Mouse (Mus musculus) hindbrain, embryonic 16.5 days (tissue): ENCODE results near the gene Krt19. TPM values are rescaled to one million over a fixed set of nuclear protein-coding genes. Genes with fewer than 3 reads are reported as not detected.

Source experiments
- ATAC-seq: fragments of 200-750 bp; cut with Nextera tagmentation; 2 replicates; pipeline ENCODE4 v1.8.0; 2017; ENCODE audit warnings: moderate TSS enrichment, moderate library complexity
- H3K27ac ChIP-seq: fragments of 300-500 bp; sonication (generic); 2 replicates; pipeline ENCODE4 v1.5.1; 2014; ENCODE audit warnings: low read depth, mild to moderate bottlenecking, control low read depth, low read length, moderate library complexity
- H3K27me3 ChIP-seq: fragments of 300-500 bp; sonication (generic); replicated peaks from 2 replicates; pipeline ENCODE4 v1.6.1; 2014; ENCODE audit warnings: low read length; ENCODE audit not compliant: control insufficient read depth, insufficient read depth
- H3K36me3 ChIP-seq: fragments of 300-500 bp; sonication (generic); 2 replicates; pipeline ENCODE4 v1.6.1; 2014; ENCODE audit warnings: mild to moderate bottlenecking, low read length, moderate library complexity, mixed read lengths; ENCODE audit not compliant: control insufficient read depth, insufficient read depth
- H3K4me1 ChIP-seq: fragments of 300-500 bp; sonication (generic); 2 replicates; pipeline ENCODE4 v1.6.1; 2014; ENCODE audit warnings: low read depth, low read length; ENCODE audit not compliant: control insufficient read depth, insufficient read depth
- H3K4me2 ChIP-seq: fragments of 300-500 bp; sonication (generic); 2 replicates; pipeline ENCODE4 v1.6.1; 2014; ENCODE audit warnings: mild to moderate bottlenecking, low read length, control low read depth, moderate library complexity
- H3K4me3 ChIP-seq: fragments of 300-500 bp; sonication (generic); 2 replicates; pipeline ENCODE4 v1.5.1; 2014; ENCODE audit warnings: mild to moderate bottlenecking, low read length, control low read depth, moderate library complexity
- H3K9ac ChIP-seq: fragments of 300-500 bp; sonication (generic); 2 replicates; pipeline ENCODE4 v1.6.1; 2014; ENCODE audit warnings: low read depth, mild to moderate bottlenecking, control low read depth, low read length, moderate library complexity
- H3K9me3 ChIP-seq: fragments of 300-500 bp; sonication (generic); 2 replicates; pipeline ENCODE4 v1.6.1; 2014; ENCODE audit warnings: mild to moderate bottlenecking, low read length, moderate library complexity; ENCODE audit not compliant: control insufficient read depth
- WGBS: fragments of 180-500 bp; shearing (Covaris S2); extraction: QIAGEN DNeasy Blood & Tissue Kit; methylation state at CpG from one replicate; pipeline ENCODE4 v1.1.7; 2014; 5-methylcytosine and 5-hydroxymethylcytosine counted together
- polyA plus RNA-seq: library from polyadenylated mRNA; unstranded; fragments of >200 nt; fragmentation: Nextera tagmentation; extraction: Ambion mirVana; gene quantifications from 2 replicates; pipeline ENCODE4 v1.2.1, GENCODE M21; 2015

Krt19 gene
- polyA plus RNA-seq, 1 experiment from 2014 or later: 2.3 TPM

GRCm38 (mm10) chr11:100112935-100113741, 35.3 kb downstream of the Krt19 start:
- H3K9me3 ChIP-seq: no peaks in the 10 kb centered on the region
- ATAC-seq: no peak
- no peaks in the 10 kb centered on the region for H3K27me3 ChIP-seq
- no peaks in the 10 kb centered on the region for H3K36me3 ChIP-seq
- H3K27ac ChIP-seq: no peak overlapping the region
- 84% methylated on average over 11 of the region's 11 CpGs for WGBS
- H3K9ac ChIP-seq: no peak overlapping the region
- H3K4me1 ChIP-seq: no peaks in the 10 kb centered on the region
- H3K4me2 ChIP-seq: no peak overlapping the region
- no peak overlapping the region for H3K4me3 ChIP-seq

DNA sequence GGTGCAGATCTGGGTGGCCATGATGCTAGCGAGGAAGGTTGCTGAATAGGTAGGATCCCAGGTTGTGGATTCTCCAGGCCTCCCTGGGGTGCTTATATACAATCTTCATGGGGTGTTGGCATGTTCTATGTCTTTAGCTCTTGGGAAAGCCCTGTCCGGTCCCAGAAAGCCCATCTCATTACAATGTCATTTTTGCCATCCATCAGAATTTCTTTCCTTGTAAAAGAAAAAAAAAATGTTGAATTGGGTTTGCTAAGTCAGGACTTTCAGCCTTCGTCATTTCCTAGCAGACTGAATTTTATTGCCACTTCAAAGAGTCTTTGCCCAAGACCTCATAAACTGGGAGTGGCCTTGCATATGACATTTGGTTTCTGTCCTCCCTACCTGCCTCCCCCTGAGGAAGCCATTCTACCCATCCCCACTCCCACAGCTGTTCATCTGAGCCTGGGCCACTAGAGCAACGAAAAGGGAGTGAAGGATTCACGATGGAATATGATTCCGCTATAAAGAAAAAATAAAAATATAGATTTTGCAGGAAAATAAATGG, 42.8 kb downstream of the Krt19 start, which contains the start of gene Krt36:
Krt36 (minus strand) TSS at position 51 of the 547 bp plus-strand sequence.
- H3K4me1 ChIP-seq: no peaks in the 10 kb centered on the region
- 88% methylated on average over 6 of the region's 6 CpGs for WGBS
- H3K27ac ChIP-seq: no peak within 1 kb of the TSS
- H3K27me3 ChIP-seq: no peaks in the 10 kb centered on the region
- ATAC-seq: no peak
- H3K4me2 ChIP-seq: no peak within 1 kb of the TSS
- no peak within 1 kb of the TSS for H3K9ac ChIP-seq
- no peaks in the 10 kb centered on the region for H3K9me3 ChIP-seq
- no peak within 1 kb of the TSS for H3K4me3 ChIP-seq
- H3K36me3 ChIP-seq: no peaks in the 10 kb centered on the region

DNA sequence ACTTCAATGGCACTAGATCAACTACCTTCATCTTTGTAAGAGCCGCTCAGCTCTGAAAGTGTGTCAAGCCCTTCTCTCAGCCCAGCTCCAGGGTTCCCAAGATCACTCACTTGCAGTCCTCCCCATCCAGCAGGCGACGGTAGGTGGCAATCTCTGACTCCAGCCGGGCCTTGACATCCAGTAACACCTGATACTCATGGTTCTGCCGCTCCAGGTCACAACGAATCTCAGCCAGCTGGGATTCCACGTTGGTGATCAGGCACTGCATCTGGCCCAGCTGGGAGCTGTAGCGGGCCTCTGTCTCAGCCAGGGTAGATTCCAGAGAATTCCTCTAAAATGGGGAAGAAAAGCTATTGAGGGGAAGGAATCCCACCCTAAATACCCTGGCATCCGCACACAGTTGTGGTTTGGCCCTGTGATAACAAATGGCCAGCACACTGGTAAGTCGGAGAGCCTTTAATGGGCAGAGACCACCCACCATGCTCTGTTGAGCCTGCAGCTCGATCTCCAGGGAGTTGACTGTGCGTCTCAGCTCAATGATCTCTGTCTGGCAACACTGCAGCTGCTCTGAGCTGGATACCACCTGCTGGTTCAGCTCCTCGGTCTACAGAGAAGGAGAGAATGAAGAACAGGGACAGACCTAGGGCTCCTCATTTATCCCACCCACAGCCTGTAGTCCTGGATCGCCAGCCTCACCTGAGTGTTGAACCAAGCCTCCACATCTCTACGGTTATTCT, 45.6 kb downstream of the Krt19 start:
- no peak for ATAC-seq

DNA sequence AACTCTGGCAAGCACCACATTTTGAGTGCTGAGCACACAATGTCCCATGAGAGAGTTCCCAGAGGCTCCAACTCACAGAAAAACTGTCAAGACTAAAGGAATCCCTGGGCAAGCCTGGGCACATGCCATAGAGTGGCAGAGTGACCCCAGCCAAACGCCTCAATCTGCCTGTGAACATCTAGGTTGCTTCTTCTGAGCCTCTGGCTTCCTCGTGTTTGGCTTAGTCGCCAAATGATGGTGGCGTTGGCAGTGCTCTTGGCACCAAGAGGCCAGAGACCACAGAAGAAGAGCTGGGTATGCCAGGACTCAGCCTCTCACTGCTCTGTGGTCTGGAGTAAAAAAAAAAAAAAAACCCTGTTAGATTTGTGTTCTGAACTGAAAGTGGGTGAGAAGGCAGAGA, 48.1 kb downstream of the Krt19 start:
- Histone ChIP-seq H3K4me2 (no peak overlapping the region), H3K27ac (no peak overlapping the region), H3K9me3 (no peaks in the 10 kb centered on the region), H3K9ac (no peak overlapping the region), H3K4me1 (no peaks in the 10 kb centered on the region), H3K36me3 (no peaks in the 10 kb centered on the region), H3K4me3 (no peak overlapping the region), H3K27me3 (no peaks in the 10 kb centered on the region)
- 85% methylated on average over 4 of the region's 4 CpGs for WGBS
- ATAC-seq: no peak

More for the DNA sequence above, 45.6 kb downstream of the Krt19 start:
- Histone ChIP-seq H3K9ac (no peak overlapping the region), H3K4me3 (no peak overlapping the region), H3K27ac (no peak overlapping the region), H3K9me3 (no peaks in the 10 kb centered on the region), H3K4me1 (no peaks in the 10 kb centered on the region), H3K4me2 (no peak overlapping the region), H3K27me3 (no peaks in the 10 kb centered on the region), H3K36me3 (no peaks in the 10 kb centered on the region)
- WGBS: 67% methylated on average over 15 of the region's 15 CpGs

DNA sequence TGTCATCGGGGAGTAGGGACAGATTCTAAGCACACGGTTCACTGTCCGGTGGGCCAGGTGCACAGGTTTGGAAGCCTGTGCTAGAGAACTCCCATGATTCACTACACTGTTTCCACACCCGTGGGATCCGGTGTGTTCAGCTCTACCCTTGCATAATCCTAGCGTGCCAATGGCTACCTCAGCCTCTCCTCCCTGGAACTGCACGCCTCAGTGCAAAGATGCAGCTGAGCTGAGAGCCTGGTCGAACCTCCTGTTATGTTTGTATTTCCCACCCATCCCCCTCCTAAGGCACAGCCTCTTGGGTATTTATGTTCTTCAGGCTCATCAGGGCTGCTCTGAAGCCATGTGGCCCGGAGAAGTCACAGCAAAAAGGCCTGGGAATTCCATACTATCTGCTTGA, 50.6 kb downstream of the Krt19 start:
- no peaks in the 10 kb centered on the region for H3K9me3 ChIP-seq
- no peak overlapping the region for H3K27ac ChIP-seq
- ATAC-seq: no peak
- H3K4me2 ChIP-seq: no peak overlapping the region
- no peak overlapping the region for H3K9ac ChIP-seq
- H3K4me3 ChIP-seq: no peak overlapping the region
- no peaks in the 10 kb centered on the region for H3K27me3 ChIP-seq
- H3K36me3 ChIP-seq: no peaks in the 10 kb centered on the region
- H3K4me1 ChIP-seq: no peaks in the 10 kb centered on the region
- WGBS: 76% methylated on average over 9 of the region's 9 CpGs

GRCm38 (mm10) chr11:100096141-100096540, 52.3 kb downstream of the Krt19 start, which contains the start of gene Krt35:
Gene Krt35, minus strand, starts transcription at chr11:100096241.
- Histone ChIP-seq H3K9me3 (no peaks in the 10 kb centered on the region), H3K4me1 (no peaks in the 10 kb centered on the region), H3K9ac (no peak within 1 kb of the TSS), H3K27me3 (no peaks in the 10 kb centered on the region), H3K4me3 (no peak within 1 kb of the TSS), H3K4me2 (no peak within 1 kb of the TSS), H3K27ac (no peak within 1 kb of the TSS), H3K36me3 (no peaks in the 10 kb centered on the region)
- WGBS: 84% methylated on average over 9 of the region's 9 CpGs
- ATAC-seq: no peak

Other genes with a start within 250 kb of the Krt19 start
- gene Krtap31-1, start 240.7 kb downstream of the Krt19 start, polyA plus RNA-seq: not detected in 2 replicates
- gene Gm11565, start 233.9 kb downstream of the Krt19 start, polyA plus RNA-seq: not detected in 2 replicates
- not detected in 2 replicates for gene Krtap31-2, start 212.4 kb downstream of the Krt19 start, polyA plus RNA-seq
- gene Krtap9-5, start 200.2 kb downstream of the Krt19 start, polyA plus RNA-seq: not detected in 2 replicates
- not detected in 2 replicates for gene Krtap29-1, start 169.6 kb downstream of the Krt19 start, polyA plus RNA-seq
- gene Krtap16-1, start 162.1 kb downstream of the Krt19 start, polyA plus RNA-seq: 0.15 TPM in 1 of 2 replicates, not detected in the other
- gene Krtap17-1, start 154.7 kb downstream of the Krt19 start, polyA plus RNA-seq: 1.1 and 1.7 TPM in 2 replicates
- gene Krt33a, start 132.5 kb downstream of the Krt19 start, polyA plus RNA-seq: not detected in 2 replicates
- gene Krt33b, start 118.8 kb downstream of the Krt19 start, polyA plus RNA-seq: 0.12 and 0.13 TPM in 2 replicates
- gene Krt34, start 107.1 kb downstream of the Krt19 start, polyA plus RNA-seq: not detected in 2 replicates
- not detected in 2 replicates for gene Krt31, start 98.1 kb downstream of the Krt19 start, polyA plus RNA-seq
- gene Krt32, start 60.4 kb downstream of the Krt19 start, polyA plus RNA-seq: not detected in 2 replicates
- not detected in 2 replicates for gene Krt35, start 52.4 kb downstream of the Krt19 start, polyA plus RNA-seq
- gene Krt36, start 43.0 kb downstream of the Krt19 start, polyA plus RNA-seq: not detected in 2 replicates
- gene Krt13, start 27.1 kb downstream of the Krt19 start, polyA plus RNA-seq: 0.09 and 0.26 TPM in 2 replicates
- 0.69 and 1.0 TPM in 2 replicates for gene Krt15, start 12.7 kb downstream of the Krt19 start, polyA plus RNA-seq
- 0.08 TPM in 1 of 2 replicates, not detected in the other for gene Krt9, start 44.6 kb upstream of the Krt19 start, polyA plus RNA-seq
- gene Krt14, start 58.9 kb upstream of the Krt19 start, polyA plus RNA-seq: 0.55 TPM in 1 of 2 replicates, not detected in the other
- not detected in 2 replicates for gene Krt16, start 100.2 kb upstream of the Krt19 start, polyA plus RNA-seq
- gene Krt17, start 112.4 kb upstream of the Krt19 start, polyA plus RNA-seq: 0.36 and 0.70 TPM in 2 replicates
- not detected in 2 replicates for gene Krt42, start 121.2 kb upstream of the Krt19 start, polyA plus RNA-seq
- gene Eif1, start 171.2 kb upstream of the Krt19 start, polyA plus RNA-seq: 1,208 and 1,248 TPM in 2 replicates
- gene Gast, start 185.7 kb upstream of the Krt19 start, polyA plus RNA-seq: 0.52 TPM in 1 of 2 replicates, not detected in the other
- gene Hap1, start 207.5 kb upstream of the Krt19 start, polyA plus RNA-seq: 316 and 333 TPM in 2 replicates
- 68.8 and 77.7 TPM in 2 replicates for gene Jup, start 249.1 kb upstream of the Krt19 start, polyA plus RNA-seq